Mouse (Mus musculus) B cell, adult 2 months (primary cell): ENCODE measurements at regions not wholly inside any gene's neighbourhood (a gene's known extent, or its start where the extent isn't known, plus 50 kb on each side); places are given as distances from the start of the nearest gene placed in this dataset.

Experiments
- DNase-seq, 2 experiments: peaks; one replicate each; pipeline ENCODE4 v3.0.0; 2022

GRCm38 (mm10) chr13:101112176-101112575 lies 278.9 kb upstream of the Slc30a5 start:
- DNase-seq: no peak

- no peak for DNase-seq
These were observed 278.5 kb upstream of the Slc30a5 start for GRCm38 (mm10) chr13:101111773-101112172.

DNA sequence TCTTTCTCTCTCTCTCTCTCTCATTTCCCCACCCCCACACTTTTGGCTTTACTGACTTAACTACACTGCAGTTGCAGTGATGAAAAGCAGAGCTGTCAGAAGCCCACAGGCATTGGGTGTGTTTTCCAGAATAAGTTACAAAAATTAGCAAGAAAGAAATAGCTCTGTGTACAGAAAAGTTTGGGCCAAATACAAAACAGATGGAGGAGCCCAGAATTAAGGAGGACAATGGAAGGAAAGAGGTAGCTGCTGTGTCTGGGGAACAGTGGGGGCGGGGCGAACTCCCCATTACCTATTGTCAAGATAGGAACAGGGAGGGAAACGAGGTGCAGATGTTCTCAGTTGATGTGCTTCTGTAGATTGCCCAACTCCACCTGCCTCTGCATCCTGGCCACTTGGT lies 267.4 kb upstream of the Slc30a5 start:
- no peak for DNase-seq

DNA sequence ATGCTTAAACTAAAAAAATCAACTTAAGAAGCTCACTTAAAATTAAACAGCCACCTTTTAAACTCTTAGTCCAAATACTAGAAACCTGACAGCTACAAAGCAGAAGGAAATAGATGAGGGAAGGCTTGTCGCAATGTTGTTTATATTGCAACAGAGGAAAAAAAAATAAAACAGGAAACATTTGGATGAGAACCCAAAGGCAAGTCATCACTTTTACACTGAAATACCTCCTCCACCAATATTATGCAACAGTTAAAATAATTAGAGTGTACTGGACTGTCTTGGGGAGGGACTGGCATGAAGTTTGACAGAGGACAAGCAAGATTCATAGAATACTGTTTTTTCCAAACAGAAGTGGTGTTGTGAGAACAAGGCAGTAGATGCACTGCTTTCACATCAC lies 263.6 kb upstream of the Slc30a5 start:
- DNase-seq: no peak

GRCm38 (mm10) chr13:101096221-101096620 lies 263.0 kb upstream of the Slc30a5 start:
- no peak for DNase-seq

DNA sequence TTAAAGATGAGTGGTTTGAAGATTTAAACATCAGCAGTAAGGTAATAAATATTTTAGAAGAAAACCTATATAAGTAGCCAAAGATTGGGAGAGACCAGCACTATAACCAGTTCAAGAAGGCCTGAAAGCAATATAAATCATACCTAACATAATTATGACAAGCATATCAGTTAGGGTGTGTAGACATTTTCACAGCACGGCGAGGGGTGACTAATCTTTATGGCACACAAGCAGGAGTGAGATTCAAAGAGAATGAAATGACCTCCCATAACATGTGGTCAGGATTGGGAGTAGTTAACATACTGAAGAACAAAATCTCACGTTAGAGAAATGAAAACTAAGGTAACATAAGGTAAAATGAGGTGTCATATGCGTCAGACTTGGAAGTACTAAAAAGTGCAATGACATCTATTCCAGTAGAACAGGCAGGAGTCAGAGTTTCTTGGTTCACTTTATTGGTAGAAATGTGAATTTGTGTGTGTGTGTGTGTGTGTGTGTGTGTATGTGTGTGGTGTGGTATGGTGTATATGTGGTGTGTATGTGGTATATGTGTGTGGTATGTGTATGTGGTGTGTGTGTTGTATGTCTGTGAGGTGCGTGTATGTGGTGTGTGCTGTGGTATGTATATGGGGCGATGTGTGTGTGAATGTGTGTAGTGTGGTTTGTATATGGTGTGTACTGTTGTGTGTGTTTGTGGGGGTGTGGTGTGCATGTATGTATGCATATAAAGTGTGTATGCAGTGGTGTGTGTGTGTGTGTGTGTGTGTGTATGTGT lies 262.0 kb upstream of the Slc30a5 start:
- DNase-seq: no peak

GRCm38 (mm10) chr13:101092743-101093131 lies 259.5 kb upstream of the Slc30a5 start:
- DNase-seq: no peak

- no peak for DNase-seq
These were observed 259.0 kb upstream of the Slc30a5 start for GRCm38 (mm10) chr13:101092033-101092742.

- no peak for DNase-seq
These were observed 252.0 kb upstream of the Slc30a5 start for GRCm38 (mm10) chr13:101085182-101085581.

DNA sequence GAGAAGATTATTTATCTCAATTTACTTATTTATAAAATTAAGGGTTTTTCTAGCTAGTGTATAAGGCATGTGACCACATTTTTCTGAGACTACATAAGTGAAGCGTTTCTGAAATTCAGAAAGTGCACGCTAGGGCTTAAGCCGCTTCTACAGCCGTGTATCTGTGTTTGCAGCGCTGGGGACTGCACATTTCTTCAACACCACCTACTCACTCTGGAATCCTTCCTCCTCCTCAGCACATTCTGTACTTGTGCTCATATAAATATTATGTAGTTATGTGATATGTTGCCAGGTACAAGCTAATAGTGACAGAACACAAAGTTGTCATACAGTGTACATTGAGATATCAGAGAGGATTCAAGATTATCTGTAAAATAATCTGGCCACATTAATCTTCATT lies 251.0 kb upstream of the Slc30a5 start:
- no peak for DNase-seq

GRCm38 (mm10) chr13:101083416-101083815 lies 250.2 kb upstream of the Slc30a5 start:
- no peak for DNase-seq

DNA sequence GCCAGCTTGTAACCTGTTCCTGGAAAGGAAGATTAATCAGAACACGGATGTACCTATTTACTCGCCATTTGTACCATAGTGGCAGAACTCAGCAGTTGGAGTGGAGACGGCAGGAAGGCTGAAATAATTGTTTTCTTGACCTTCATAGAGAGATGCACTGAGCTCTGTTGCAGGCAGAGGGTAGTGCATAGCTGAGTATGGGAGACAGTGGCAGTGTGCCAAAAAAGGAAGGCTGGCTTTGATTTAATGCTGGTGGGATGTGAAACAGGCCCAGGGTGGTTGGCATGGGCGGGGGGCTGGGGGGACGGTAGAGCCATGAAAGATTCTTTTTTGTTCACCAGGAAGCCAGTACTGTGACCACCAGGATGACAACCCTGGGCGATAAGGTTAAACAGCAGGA lies 235.3 kb upstream of the Slc30a5 start:
- DNase-seq: no peak

DNA sequence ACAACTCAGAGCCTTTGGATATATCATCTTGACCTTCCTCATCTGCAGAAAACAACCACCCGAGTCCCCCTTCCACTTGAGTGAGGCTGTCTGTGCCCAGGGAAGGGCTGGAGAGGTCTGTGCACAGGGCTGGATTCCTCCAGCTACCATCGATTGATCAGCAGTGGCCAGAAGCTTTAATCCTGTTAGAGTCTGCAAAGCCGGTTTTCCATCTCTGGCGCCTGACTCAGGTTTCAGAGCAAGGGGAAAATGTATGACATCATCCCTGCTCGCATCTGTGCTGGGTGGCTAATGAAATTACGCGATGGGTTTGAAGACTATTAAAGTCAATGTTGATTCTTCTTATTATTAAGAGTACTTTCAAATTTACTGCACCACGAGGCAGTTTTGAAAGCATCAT lies 229.4 kb upstream of the Slc30a5 start:
- DNase-seq: no peak

DNA sequence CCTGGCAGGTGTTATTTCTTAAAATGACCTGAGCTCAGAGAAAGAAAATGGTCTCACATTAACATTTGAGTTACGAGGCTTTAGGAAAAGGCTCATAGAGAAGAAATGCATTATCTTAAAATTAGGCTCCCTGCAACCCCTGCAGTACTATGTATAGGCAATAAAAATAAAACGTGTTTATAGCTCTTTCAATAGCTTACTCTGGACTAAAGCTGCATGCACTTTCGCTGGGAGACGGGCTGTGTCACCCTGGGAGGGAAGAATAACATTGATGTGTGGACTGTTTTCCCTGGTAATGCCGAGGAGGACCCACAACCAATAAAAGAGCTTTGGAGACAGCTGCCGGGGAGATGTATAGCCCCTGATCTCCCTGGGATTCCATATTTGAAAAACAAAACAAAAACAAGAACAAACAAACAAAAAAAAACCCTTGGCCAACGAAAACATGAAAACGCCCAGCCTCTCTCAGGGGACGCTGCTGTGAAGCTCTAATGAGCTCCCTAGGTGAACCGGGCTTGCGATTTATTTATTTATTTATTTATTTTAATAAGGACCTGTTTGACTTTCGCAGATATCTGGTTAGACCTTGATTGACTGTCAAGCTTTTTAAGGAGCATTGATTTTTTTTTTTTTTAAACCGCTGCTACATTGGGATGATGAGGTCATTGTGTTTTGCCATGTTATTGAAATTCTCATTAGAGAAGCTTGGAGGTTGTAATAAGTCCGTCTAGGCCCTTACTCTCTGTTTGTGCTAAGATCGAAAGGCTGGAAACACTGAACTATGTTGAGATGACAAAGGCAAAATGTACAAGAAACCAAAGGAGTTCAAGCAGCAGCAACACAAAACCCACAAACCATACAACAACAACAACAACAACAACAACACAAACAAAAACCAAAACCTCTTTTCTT lies 228.3 kb upstream of the Slc30a5 start:
- DNase-seq: no peak

GRCm38 (mm10) chr13:101049511-101049910 lies 216.3 kb upstream of the Slc30a5 start:
- no peak for DNase-seq

DNA sequence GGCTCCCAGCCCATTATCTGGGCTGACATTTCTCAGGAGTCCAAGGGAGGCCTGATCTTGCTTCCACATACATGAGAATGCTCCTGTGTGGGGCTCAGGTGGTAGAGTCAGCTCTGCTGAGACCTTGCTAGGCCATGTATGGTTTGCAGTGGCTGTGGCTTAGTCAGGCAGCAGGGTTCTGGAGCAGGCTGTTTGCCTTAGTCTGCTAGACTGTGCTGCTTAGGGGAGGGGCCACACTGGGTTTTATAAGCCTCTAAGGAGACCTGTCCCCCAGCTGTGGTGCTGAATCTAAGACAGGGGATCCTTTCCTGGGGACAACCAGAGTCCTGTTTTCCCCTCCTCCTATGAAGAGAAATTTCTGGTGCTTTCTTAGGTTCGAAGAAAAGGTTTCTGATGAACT lies 199.4 kb upstream of the Slc30a5 start:
- DNase-seq: no peak

- no peak for DNase-seq
These were observed 192.8 kb upstream of the Slc30a5 start for GRCm38 (mm10) chr13:101026043-101026442.

- no peak for DNase-seq
These were observed 192.3 kb upstream of the Slc30a5 start for GRCm38 (mm10) chr13:101025488-101025887.

DNA sequence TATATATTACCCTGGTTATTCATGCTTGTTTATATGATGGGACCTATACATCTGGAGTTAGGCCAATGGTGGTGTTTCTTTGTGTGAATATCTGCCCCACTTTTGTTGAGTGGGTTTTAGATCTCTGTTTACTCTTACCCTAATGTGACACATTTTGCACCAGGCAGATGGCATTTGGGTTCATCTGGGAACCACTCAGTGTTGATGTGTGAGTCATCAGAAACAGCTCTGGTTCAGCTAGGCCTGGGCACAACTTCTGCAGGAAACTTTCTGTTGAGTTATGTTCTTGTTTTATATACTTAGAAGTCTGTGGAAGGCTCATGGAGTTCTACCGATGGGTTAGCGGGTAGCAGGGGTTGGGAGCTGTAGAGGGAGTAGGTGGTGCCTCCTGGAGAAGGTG lies 191.7 kb upstream of the Slc30a5 start:
- DNase-seq: no peak

GRCm38 (mm10) chr13:101019272-101019676 lies 186.0 kb upstream of the Slc30a5 start:
- no peak for DNase-seq

- DNase-seq: no peak
These were observed 183.8 kb upstream of the Slc30a5 start for GRCm38 (mm10) chr13:101017041-101017440.

DNA sequence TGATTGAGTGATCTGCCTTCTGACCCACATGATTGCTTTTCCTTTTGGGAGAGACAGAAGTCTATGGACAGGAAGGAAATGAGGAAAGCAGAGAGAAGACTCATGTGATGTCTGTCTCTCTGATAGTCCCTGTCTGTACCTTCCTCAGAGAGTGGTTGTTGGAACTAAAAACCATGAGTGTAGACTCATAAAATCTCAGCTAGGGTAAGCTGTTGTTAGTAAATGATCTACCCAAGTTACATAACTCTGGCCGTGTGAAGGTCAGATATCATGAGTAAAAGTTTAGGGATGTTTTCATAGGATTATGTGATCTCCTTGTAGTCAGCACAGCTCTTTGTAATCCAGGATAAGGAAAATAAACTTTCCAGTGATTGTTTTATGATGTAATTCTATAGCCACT lies 183.0 kb upstream of the Slc30a5 start:
- DNase-seq: no peak

DNA sequence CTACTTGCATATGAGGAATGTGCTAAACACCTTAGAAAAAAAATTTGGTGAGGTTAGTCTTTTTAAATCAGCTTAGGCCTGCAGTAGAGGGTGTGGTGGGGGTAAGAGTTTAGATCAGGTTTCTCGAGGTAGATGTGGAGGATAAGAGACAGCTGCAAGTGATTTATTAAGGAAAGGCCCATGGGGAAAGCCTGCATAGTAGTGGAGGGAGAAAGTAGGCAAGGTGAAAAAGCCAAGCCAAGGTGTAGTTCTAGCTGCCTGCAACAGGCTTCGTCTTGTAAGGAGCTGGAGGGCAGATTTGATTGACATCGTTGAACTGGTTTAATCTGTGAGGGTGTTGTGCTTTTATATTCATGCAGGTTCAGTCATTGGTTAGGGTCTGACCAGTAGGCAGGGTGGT lies 182.2 kb upstream of the Slc30a5 start:
- DNase-seq: no peak

- DNase-seq: no peak
These were observed 180.4 kb upstream of the Slc30a5 start for GRCm38 (mm10) chr13:101013604-101014003.
